Mouse (Mus musculus) adrenal gland, postnatal 25 days (tissue): Measurements from ENCODE around the gene Nos1ap. TPM values are rescaled to one million over a fixed set of nuclear protein-coding genes. Genes with fewer than 3 reads are reported as not detected.

Experiments used
- DNase-seq: peaks from one replicate; pipeline ENCODE4 v3.0.0; 2021; ENCODE audit warnings: mixed read lengths
- total RNA-seq: library from RNA; stranded (reverse); gene quantifications from 2 replicates; pipeline ENCODE4 v1.2.3, GENCODE M21; 2021

The Nos1ap gene
- total RNA-seq, 1 experiment from 2014 or later: 31.1 TPM

- no peak for DNase-seq
Observed at GRCm38 (mm10) chr1:170545286-170545685, 44.4 kb downstream of the Nos1ap start.

- no peak for DNase-seq
Observed at GRCm38 (mm10) chr1:170539507-170539906, 50.2 kb downstream of the Nos1ap start.

DNA sequence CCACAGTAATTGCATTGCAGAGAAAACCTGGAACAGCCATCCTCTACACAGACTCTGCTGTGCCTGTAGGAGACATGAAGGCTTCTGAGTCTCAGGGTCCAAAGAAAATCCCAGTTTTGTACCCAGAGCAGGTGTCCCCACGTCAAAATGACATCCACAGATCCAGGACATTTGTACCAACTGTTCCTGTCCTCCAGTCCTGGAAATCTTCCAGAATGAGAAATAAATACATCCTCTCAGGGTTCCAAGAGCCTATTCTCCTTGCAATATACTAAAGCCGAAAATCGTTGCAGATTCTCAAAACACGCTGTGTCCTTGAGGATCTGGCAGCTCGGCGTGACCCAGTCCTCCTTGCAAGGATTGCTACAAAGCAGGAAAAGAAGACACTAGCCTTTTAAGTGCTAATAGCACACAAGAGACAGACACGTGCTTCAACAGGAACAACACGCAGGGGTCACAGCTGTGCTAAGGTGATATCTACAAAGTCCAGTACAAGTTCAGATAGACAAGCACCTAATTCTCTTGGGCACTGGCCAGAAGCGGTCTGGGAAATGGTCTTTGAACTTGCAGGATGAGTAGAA, 51.1 kb downstream of the Nos1ap start:
- no peak for DNase-seq

- DNase-seq: no peak
Observed at GRCm38 (mm10) chr1:170536344-170536743, 53.3 kb downstream of the Nos1ap start.

DNA sequence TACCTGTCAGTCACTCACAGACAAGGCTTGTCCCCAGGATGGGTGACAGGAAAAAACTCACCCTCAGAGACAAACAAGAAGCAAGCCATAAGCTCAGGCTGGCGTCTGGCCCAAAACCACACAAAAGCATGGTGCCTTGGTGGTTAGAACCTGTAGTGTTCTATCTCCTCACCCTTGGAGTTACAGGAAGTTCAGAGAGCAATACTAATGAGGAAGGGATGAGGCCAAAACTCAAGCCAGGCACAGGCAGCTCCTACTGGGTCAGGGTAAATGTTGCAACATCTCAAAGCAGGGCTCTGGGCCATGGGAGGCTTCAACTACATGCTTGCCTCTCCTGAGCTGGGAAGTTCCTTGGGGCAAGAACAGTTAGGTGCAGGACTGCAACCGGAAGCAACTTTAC, 54.4 kb downstream of the Nos1ap start:
- peak; percentile 33 for DNase-seq

GRCm38 (mm10) chr1:170531286-170531685, 58.4 kb downstream of the Nos1ap start:
- no peak for DNase-seq

- DNase-seq: no peak
Observed at GRCm38 (mm10) chr1:170530456-170530855, 59.2 kb downstream of the Nos1ap start.

GRCm38 (mm10) chr1:170522891-170523290, 66.8 kb downstream of the Nos1ap start:
- no peak for DNase-seq

DNA sequence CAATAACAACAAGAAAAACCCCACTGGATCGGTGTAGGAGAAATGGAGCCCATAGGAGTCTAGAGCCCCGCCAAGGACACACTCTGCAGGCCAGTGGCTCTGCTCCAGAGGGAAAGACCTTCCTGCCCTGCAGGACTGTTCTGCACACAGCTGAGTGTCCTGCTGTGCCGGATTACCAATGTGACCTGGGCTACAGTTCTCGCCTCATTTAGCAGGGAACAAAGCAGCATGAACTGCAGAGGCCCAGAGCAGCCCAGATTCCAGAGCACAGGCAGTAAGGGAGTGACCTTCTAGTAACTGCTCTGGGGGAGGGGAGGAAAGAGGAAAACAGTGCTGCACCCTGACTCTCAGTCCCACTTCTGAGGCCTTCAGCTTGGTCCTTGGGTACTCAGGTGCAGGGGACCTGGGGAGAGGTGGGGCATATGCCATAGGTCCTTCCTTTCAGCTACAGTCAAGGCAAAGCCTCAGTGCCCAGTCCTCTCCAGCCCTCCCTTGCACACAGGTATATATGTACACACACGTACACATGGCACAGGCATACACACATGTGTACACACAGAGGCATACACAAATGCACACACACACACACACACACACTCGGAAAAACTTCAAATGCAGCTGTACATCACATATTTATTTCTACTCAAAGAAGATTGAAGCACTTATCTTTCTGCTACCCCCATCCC, 68.0 kb downstream of the Nos1ap start:
- peak; percentile 40 for DNase-seq

GRCm38 (mm10) chr1:170520206-170520605, 69.5 kb downstream of the Nos1ap start:
- no peak for DNase-seq

- DNase-seq: no peak
Observed at GRCm38 (mm10) chr1:170519631-170520030, 70.0 kb downstream of the Nos1ap start.

DNA sequence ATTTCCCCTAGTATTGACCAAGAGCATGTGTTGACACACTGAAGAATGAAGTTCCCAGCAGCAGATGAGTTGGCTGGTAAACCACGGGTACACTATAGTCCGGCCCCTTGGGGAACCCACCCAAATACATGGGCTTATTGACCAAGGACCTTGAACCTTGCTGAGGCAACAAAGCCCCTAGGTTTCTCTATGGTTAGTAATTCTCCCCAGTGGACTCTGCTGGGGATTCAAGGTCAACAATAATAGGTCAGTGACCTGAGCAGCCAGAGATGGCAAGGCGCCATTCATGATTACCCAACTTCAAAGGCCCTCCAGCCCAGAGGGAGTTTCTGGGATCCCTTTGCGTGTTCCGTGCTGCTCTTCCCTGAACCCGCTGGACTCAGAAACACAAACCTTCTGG, 73.5 kb downstream of the Nos1ap start:
- DNase-seq: peak; percentile 66

DNA sequence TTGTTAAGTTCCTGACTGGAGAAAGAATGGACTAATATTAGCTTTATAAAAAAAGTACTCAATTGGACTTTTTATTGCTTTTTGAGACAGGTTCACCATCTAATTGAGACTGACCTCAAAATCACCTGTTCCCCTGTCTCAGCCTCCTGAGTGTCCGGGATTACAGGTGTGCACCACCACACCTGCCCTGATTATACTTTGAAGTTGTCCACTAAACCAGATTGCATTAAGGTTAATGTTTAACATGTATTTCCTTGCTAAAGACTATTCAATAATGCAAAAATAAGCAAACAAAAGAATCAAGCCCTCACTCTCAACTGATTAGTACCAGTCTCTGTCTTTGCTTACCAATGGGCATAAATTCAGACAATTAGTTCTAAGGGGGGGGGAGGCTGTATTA, 74.2 kb downstream of the Nos1ap start:
- no peak for DNase-seq

DNA sequence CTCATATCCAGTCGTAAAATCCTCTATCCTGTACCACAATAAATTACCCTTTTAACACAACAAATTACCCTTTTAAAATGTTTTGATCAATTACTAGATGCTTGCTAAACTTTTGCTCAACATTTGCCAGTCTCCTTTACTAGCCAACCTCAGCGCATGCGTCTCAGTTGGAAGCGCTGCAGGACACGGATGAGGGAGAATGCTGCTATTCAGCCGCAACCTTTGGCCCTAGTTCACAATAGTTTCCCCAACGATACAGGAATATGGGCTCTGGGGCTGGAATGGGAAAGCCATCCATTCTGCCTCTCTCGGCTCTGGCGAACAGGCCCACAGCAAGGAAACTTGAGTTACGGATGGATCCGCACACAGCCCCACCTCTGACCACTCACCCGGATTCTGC, 75.4 kb downstream of the Nos1ap start:
- DNase-seq: no peak

- DNase-seq: no peak
Observed at GRCm38 (mm10) chr1:170512429-170513097, 77.1 kb downstream of the Nos1ap start.

- no peak for DNase-seq
Observed at GRCm38 (mm10) chr1:170510595-170511240, 78.9 kb downstream of the Nos1ap start.

GRCm38 (mm10) chr1:170506309-170506708, 83.4 kb downstream of the Nos1ap start:
- no peak for DNase-seq

GRCm38 (mm10) chr1:170505107-170505506, 84.6 kb downstream of the Nos1ap start:
- DNase-seq: no peak

DNA sequence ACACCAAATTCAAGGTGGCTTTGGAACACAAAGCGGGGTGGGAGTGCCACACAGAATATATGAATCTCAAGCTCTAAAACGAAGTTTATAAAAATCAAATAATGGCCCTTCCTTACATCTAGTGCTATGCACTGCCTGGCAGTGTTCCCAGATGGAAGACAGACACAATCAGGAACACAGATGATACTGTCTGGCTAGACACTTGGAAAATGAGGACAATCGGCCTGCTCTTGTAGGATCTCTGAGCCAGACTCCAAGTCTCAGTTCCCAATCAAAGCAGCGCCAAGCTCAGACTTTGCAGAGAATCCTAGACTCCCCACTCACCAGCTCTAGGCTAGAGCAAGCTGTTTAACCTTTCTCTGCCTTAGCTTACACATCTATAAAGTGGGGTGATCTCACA, 85.3 kb downstream of the Nos1ap start:
- no peak for DNase-seq

GRCm38 (mm10) chr1:170503277-170503739, 86.4 kb downstream of the Nos1ap start:
- no peak for DNase-seq

DNA sequence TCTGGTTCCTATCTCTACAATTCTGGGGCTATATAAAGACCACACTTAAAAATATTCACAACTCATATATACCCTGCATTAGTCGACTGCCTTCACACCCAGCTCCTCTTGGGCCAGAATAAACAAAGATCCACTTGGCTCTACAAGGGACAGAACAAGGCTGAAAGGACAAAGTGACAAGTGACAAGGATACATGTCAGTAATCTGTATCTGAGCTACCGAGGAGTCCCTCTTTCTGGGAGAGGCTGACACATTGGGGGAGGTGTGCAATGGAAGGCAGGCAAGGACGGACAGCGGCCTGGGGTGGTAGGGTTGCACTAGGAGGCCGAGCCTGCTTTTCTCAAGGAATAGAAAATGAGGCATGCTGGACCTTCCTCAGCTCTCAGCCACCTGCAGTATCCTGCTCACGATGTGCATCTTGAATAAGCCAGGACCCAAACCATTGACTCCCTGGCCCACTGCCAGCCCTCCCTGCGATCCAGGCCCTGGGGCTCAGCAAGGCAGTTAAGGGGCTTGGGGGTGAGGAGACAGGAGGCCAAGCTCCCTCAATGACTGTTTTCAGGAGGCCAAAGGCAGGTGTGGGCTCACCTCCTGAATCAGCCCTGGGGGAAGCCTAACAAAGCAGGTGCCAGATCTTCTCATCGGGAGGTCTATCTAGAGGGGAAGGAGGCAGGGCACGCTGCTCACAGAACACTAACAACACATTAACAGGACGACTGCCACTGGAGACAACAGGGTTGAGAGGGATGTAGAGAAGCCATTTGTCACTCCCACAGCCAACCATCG, 87.0 kb downstream of the Nos1ap start:
- peak; percentile 8 for DNase-seq

- DNase-seq: no peak
Observed at GRCm38 (mm10) chr1:170501970-170502369, 87.7 kb downstream of the Nos1ap start.
